Mouse (Mus musculus) cerebellum, adult 2 months (tissue): ENCODE results near the gene Ptpn13.

ENCODE experiments used
- CTCF ChIP-seq: fragments of 200-500 bp; IDR thresholded peaks from 2 replicates; pipeline ENCODE4 v1.5.1; 2011; ENCODE audit warnings: low read depth, mild to moderate bottlenecking, control low read depth, low read length, moderate library complexity, borderline replicate concordance; ENCODE audit not compliant: insufficient read depth
- POLR2A ChIP-seq: fragments of 200-500 bp; IDR thresholded peaks from 2 replicates; pipeline ENCODE4 v1.6.1; 2011; ENCODE audit warnings: low read length, control low read depth, borderline replicate concordance; ENCODE audit not compliant: insufficient read depth

DNA sequence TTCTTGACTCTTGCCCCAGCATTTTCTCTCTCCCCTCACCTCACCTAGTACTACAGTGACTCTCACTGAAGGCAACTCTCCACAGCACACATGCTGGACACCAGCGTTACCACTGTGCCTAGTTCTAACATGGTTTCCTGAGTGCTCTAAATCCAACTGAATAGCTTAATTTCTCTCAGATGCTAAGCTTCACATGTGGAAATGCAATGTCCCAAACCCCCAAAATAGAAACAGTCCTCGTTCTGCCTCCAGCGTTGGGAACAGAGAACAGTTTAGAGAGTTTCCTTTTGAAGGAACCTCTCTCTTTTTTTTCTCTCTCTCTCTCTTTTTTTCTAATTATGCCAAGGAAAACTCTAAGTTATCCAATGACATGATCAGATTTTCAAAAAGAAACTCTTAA lies 6.5 kb downstream of the Ptpn13 start:
- TF ChIP-seq POLR2A (no peak), CTCF (no peak)
